Mouse (Mus musculus): ENCODE data around the gene Sumo2. TPM values are rescaled to one million over a fixed set of nuclear protein-coding genes. Genes with fewer than 3 reads are reported as not detected.
A peak's percentile ranks its signal among the peaks of the same experiment; 100 is the strongest.
"Not testable (repeated sequence)": the region's sequence is repeated elsewhere in the genome, so short reads cannot be mapped to it uniquely, and the experiment has no call there.

Sumo2 gene
- total RNA-seq, 2 experiments from 2014 or later: 318 to 328 TPM

- TF ChIP-seq CTCF (conservative IDR thresholded peaks at IDR 0.05): no peak
- Histone ChIP-seq H3K4me3 (peak overlapping the region; percentile 85), H3K27ac (peak overlapping the region; percentile 93)
- DNase-seq (ENCODE audit: low spot score in 2 of 2): peak; percentile 54 to 61
These were observed 22.5 kb downstream of the Sumo2 start for GRCm38 (mm10) chr11:115513271-115514237.

- peak overlapping the region; percentile 85 for H3K4me3 ChIP-seq
- no peak for DNase-seq (ENCODE audit: low spot score in 2 of 2)
- no peak for TF ChIP-seq CTCF (conservative IDR thresholded peaks at IDR 0.05)
- H3K27ac ChIP-seq: peak overlapping the region; percentile 93; the same call in 1 of the 2 replicates
These were observed 23.5 kb downstream of the Sumo2 start for GRCm38 (mm10) chr11:115512407-115513183.

GRCm38 (mm10) chr11:115512004-115512403 is 24.1 kb downstream of the Sumo2 start:
- peak overlapping the region; percentile 85 for H3K4me3 ChIP-seq
- TF ChIP-seq CTCF (conservative IDR thresholded peaks at IDR 0.05): no peak
- H3K27ac ChIP-seq: peak overlapping the region; percentile 93; the same call in 1 of the 2 replicates
- no peak for DNase-seq (ENCODE audit: low spot score in 2 of 2)

GRCm38 (mm10) chr11:115511121-115511520 is 25.0 kb downstream of the Sumo2 start:
- no peak overlapping the region for H3K4me3 ChIP-seq
- no peak for TF ChIP-seq CTCF (conservative IDR thresholded peaks at IDR 0.05)
- H3K27ac ChIP-seq: no peak overlapping the region; the same call in 1 of the 2 replicates
- DNase-seq (ENCODE audit: low spot score in 2 of 2): no peak

- no peak overlapping the region for H3K4me3 ChIP-seq
- TF ChIP-seq CTCF (conservative IDR thresholded peaks at IDR 0.05): no peak
- no peak for DNase-seq (ENCODE audit: low spot score in 2 of 2)
These were observed 25.6 kb downstream of the Sumo2 start for GRCm38 (mm10) chr11:115510507-115510888.

GRCm38 (mm10) chr11:115509773-115510506 is 26.1 kb downstream of the Sumo2 start:
- Histone ChIP-seq H3K27ac (no peak overlapping the region), H3K4me3 (no peak overlapping the region)
- TF ChIP-seq CTCF (conservative IDR thresholded peaks at IDR 0.05): no peak
- no peak for DNase-seq (ENCODE audit: low spot score in 2 of 2)

More at GRCm38 (mm10) chr11:115510507-115510888, 25.6 kb downstream of the Sumo2 start:
- no peak overlapping the region for H3K27ac ChIP-seq

GRCm38 (mm10) chr11:115508061-115508460 is 28.0 kb downstream of the Sumo2 start:
- no peak for DNase-seq (ENCODE audit: low spot score in 2 of 2)
- no peak for TF ChIP-seq CTCF (conservative IDR thresholded peaks at IDR 0.05)
- H3K27ac ChIP-seq: no peak overlapping the region
- H3K4me3 ChIP-seq: no peak overlapping the region

- Histone ChIP-seq H3K4me3 (no peak overlapping the region), H3K27ac (no peak overlapping the region)
- no peak for DNase-seq (ENCODE audit: low spot score in 2 of 2)
- TF ChIP-seq CTCF (conservative IDR thresholded peaks at IDR 0.05): no peak
These were observed 29.5 kb downstream of the Sumo2 start for GRCm38 (mm10) chr11:115506586-115506985.

GRCm38 (mm10) chr11:115502636-115503035 is 33.4 kb downstream of the Sumo2 start:
- no peak overlapping the region for H3K4me3 ChIP-seq
- DNase-seq (ENCODE audit: low spot score in 2 of 2): no peak
- H3K27ac ChIP-seq: no peak overlapping the region
- no peak for TF ChIP-seq CTCF (conservative IDR thresholded peaks at IDR 0.05)

- DNase-seq (ENCODE audit: low spot score in 2 of 2); H3K27ac ChIP-seq; H3K4me3 ChIP-seq: not testable (repeated sequence)
These were observed 39.5 kb downstream of the Sumo2 start for GRCm38 (mm10) chr11:115496559-115496958.

GRCm38 (mm10) chr11:115492387-115492786 is 43.7 kb downstream of the Sumo2 start:
- peak overlapping the region; percentile 90; the same call in 1 of the 2 replicates for H3K27ac ChIP-seq
- H3K4me3 ChIP-seq: peak overlapping the region; percentile 62
- TF ChIP-seq CTCF (conservative IDR thresholded peaks at IDR 0.05): no peak
- DNase-seq (ENCODE audit: low spot score in 2 of 2): no peak

- peak within 1 kb of the TSS; percentile 90 for H3K27ac ChIP-seq
- TF ChIP-seq CTCF (conservative IDR thresholded peaks at IDR 0.05): peak; percentile 88
- peak; percentile 85 to 87 for DNase-seq (ENCODE audit: low spot score in 2 of 2)
- H3K4me3 ChIP-seq: peak within 1 kb of the TSS; percentile 62
These were observed 44.6 kb downstream of the Sumo2 start, which contains the start of gene Nt5c for GRCm38 (mm10) chr11:115491356-115492083. Gene Nt5c, minus strand, starts transcription at chr11:115491862.

Measured in layer of hippocampus, adult 2 months (tissue).